Mouse (Mus musculus) bone marrow, adult 2 months (tissue): ENCODE measurements at regions not wholly inside any gene's neighbourhood (a gene's known extent, or its start where the extent isn't known, plus 50 kb on each side); places are given as distances from the start of the nearest gene placed in this dataset.
A peak's percentile ranks its signal among the peaks of the same experiment; 100 is the strongest.

Experiments used
- H3K27ac ChIP-seq: fragments of 200-500 bp; 2 replicates; pipeline ENCODE4 v1.5.1; 2012; ENCODE audit warnings: low read depth, mild to moderate bottlenecking, control low read depth, inconsistent platforms, low read length; ENCODE audit not compliant: control insufficient read depth, poor library complexity, insufficient read depth
- H3K4me1 ChIP-seq: fragments of 200-500 bp; 2 replicates; pipeline ENCODE4 v1.6.1; 2011; ENCODE audit warnings: low read length; ENCODE audit not compliant: control insufficient read depth, insufficient read depth
- H3K4me3 ChIP-seq: fragments of 200-500 bp; replicated peaks from 2 replicates; pipeline ENCODE3; 2011; ENCODE audit warnings: mild to moderate bottlenecking, low read depth, low read length, control low read depth; ENCODE audit not compliant: control insufficient read depth
- CTCF ChIP-seq: fragments of 200-500 bp; IDR thresholded peaks from 2 replicates; pipeline ENCODE4 v1.5.1; 2011; ENCODE audit warnings: low read length, control low read depth; ENCODE audit not compliant: control insufficient read depth, insufficient read depth
- POLR2A ChIP-seq: fragments of 200-500 bp; IDR thresholded peaks from 2 replicates; pipeline ENCODE4 v1.6.1; 2011; ENCODE audit warnings: low read depth, mild to moderate bottlenecking, control low read depth, low read length, borderline replicate concordance; ENCODE audit not compliant: control insufficient read depth
- WGBS: fragments of 180-500 bp; shearing (Covaris S2); methylation state at CpG from one replicate; pipeline ENCODE4 v1.1.7; 2018; 5-methylcytosine and 5-hydroxymethylcytosine counted together

GRCm38 (mm10) chr16:76611061-76611460 is 237.4 kb upstream of the Nrip1 start:
- no peak overlapping the region for H3K27ac ChIP-seq
- no peak for TF ChIP-seq POLR2A
- no peak for TF ChIP-seq CTCF
- H3K4me1 ChIP-seq: no peaks in the 10 kb centered on the region
- H3K4me3 ChIP-seq: no peak overlapping the region

- Histone ChIP-seq H3K4me1 (no peaks in the 10 kb centered on the region), H3K27ac (no peak overlapping the region), H3K4me3 (no peak overlapping the region)
- TF ChIP-seq CTCF: no peak
- no peak for TF ChIP-seq POLR2A
- WGBS: 80% methylated on average over 3 of the region's 3 CpGs
These were observed 231.3 kb upstream of the Nrip1 start for GRCm38 (mm10) chr16:76604914-76605313.

GRCm38 (mm10) chr16:76603846-76604258 is 230.2 kb upstream of the Nrip1 start:
- no peak for TF ChIP-seq POLR2A
- TF ChIP-seq CTCF: no peak
- no peaks in the 10 kb centered on the region for H3K4me1 ChIP-seq
- no peak overlapping the region for H3K27ac ChIP-seq
- WGBS: 6% methylated on average over 6 of the region's 6 CpGs
- H3K4me3 ChIP-seq: peak overlapping the region; percentile 29

- 9% methylated on average over 1 of the region's 1 CpGs for WGBS
- Histone ChIP-seq H3K4me3 (no peak overlapping the region), H3K27ac (no peak overlapping the region), H3K4me1 (no peaks in the 10 kb centered on the region)
- TF ChIP-seq POLR2A: no peak
- TF ChIP-seq CTCF: no peak
These were observed 229.8 kb upstream of the Nrip1 start for GRCm38 (mm10) chr16:76603431-76603830.

GRCm38 (mm10) chr16:76600131-76600530 is 226.5 kb upstream of the Nrip1 start:
- H3K4me1 ChIP-seq: no peaks in the 10 kb centered on the region
- H3K27ac ChIP-seq: no peak overlapping the region
- WGBS: 91% methylated on average over 10 of the region's 10 CpGs
- no peak overlapping the region for H3K4me3 ChIP-seq
- no peak for TF ChIP-seq CTCF
- TF ChIP-seq POLR2A: no peak

GRCm38 (mm10) chr16:76591956-76592768 is 218.5 kb upstream of the Nrip1 start:
- 73% methylated on average over 4 of the region's 4 CpGs for WGBS
- Histone ChIP-seq H3K27ac (no peak overlapping the region), H3K4me1 (no peaks in the 10 kb centered on the region), H3K4me3 (no peak overlapping the region)
- no peak for TF ChIP-seq CTCF
- TF ChIP-seq POLR2A: no peak

GRCm38 (mm10) chr16:76589791-76590190 is 216.2 kb upstream of the Nrip1 start:
- no peak overlapping the region for H3K27ac ChIP-seq
- no peak overlapping the region for H3K4me3 ChIP-seq
- TF ChIP-seq CTCF (no peak), POLR2A (no peak)
- H3K4me1 ChIP-seq: no peaks in the 10 kb centered on the region
- 81% methylated on average over 2 of the region's 2 CpGs for WGBS

GRCm38 (mm10) chr16:76577206-76577605 is 203.6 kb upstream of the Nrip1 start:
- WGBS: 73% methylated on average over 2 of the region's 2 CpGs
- Histone ChIP-seq H3K4me1 (no peaks in the 10 kb centered on the region), H3K27ac (no peak overlapping the region), H3K4me3 (no peak overlapping the region)
- TF ChIP-seq CTCF: no peak
- TF ChIP-seq POLR2A: no peak
